In genomic region chr5:73202077-73202476, GRCm38 (mm10) we compare ENCODE assay signal across 25 mouse cellular contexts. TPM values are rescaled to one million over a fixed set of nuclear protein-coding genes. Genes with fewer than 3 reads are reported as not detected.
DNase-seq lines count a peak whose midpoint lies in the region; ATAC-seq and TF ChIP-seq lines count a peak whose summit lies in the region.
"Had no signal": no experiment of that assay in that cellular context is flagged by ENCODE, and none has a peak within 500 bp of the region (broad histone marks: within the 10 kb centered on the region; RNA-seq: fewer than 3 reads in every experiment).

No protein-coding gene starts in this region.

- peak; percentile 19 to 66 for DNase-seq in adrenal gland, adult (ENCODE audit: inconsistent age in 2 of 2, low spot score in 1 of 2)
- no peak for DNase-seq in adrenal gland, adult 18-20 months (ENCODE audit: low spot score in 2 of 2)
- peak; percentile 72 for DNase-seq in heart, embryonic 10.5 days (ENCODE audit: low spot score)
- no peak for DNase-seq in heart, postnatal 10 days
- DNase-seq in kidney, postnatal 10 days = no peak
- DNase-seq in kidney, postnatal 0 days (ENCODE audit: low spot score) = peak; percentile 87
- no peak for DNase-seq in kidney, adult 11 months
- DNase-seq: adrenal gland, adult 8-10 months; adrenal gland, postnatal 14 days; adrenal gland, postnatal 36 days; B cell, adult 2 months; cerebellum, adult 11-12 months; cerebellum, adult 2 months; cerebellum, adult 9-10 months; cerebellum, postnatal 10 days; cerebellum, postnatal 25 days had no signal

- no peaks in the 10 kb centered on the region for H3K27me3 ChIP-seq in heart, embryonic 10.5 days (ENCODE audit: insufficient read depth, poor library complexity, severe bottlenecking)
- no peaks in the 10 kb centered on the region for H3K27me3 ChIP-seq in kidney, embryonic 15.5 days
- H3K27me3 ChIP-seq in kidney, postnatal 0 days (ENCODE audit: insufficient read depth, low read length) = no peaks in the 10 kb centered on the region
- H3K27me3 ChIP-seq: CH12.LX; embryonic facial prominence, embryonic 12.5 days; forebrain, embryonic 13.5 days; forebrain, embryonic 15.5 days; Patski had no signal

- TF ChIP-seq CTCF in kidney, postnatal 0 days (IDR thresholded peaks at IDR 0.05; ENCODE audit: low read depth) = no peak

- intact Hi-C loops in heart, postnatal 10 days (cut with DNase I) = no loop called here

- H3K4me2 ChIP-seq in kidney, embryonic 15.5 days = no peak overlapping the region
- H3K4me2 ChIP-seq in kidney, postnatal 0 days (ENCODE audit: low read length) = 0 out of 2 replicates have a peak overlapping the region, but pooled peaks have one; percentile 7
- H3K4me2 ChIP-seq: embryonic facial prominence, embryonic 12.5 days; forebrain, embryonic 13.5 days; forebrain, embryonic 15.5 days had no signal

- H3K9me3 ChIP-seq in heart, embryonic 10.5 days = no peaks in the 10 kb centered on the region
- no peaks in the 10 kb centered on the region for H3K9me3 ChIP-seq in kidney, embryonic 15.5 days (replicated peaks)
- H3K9me3 ChIP-seq in kidney, postnatal 0 days (replicated peaks; ENCODE audit: low read length) = no peaks in the 10 kb centered on the region
- H3K9me3 ChIP-seq: embryonic facial prominence, embryonic 12.5 days; forebrain, embryonic 13.5 days; forebrain, embryonic 15.5 days had no signal

- H3K27ac ChIP-seq in heart, embryonic 10.5 days = no peak overlapping the region
- H3K27ac ChIP-seq in kidney, embryonic 15.5 days = peak overlapping the region; percentile 59
- H3K27ac ChIP-seq in kidney, postnatal 0 days = no peak overlapping the region
- H3K27ac ChIP-seq: embryonic facial prominence, embryonic 10.5 days; embryonic facial prominence, embryonic 12.5 days; forebrain, embryonic 13.5 days; forebrain, embryonic 15.5 days had no signal

- H3K4me1 ChIP-seq in heart, embryonic 10.5 days = peaks cover 36% of the 10 kb centered on the region
- H3K4me1 ChIP-seq in kidney, embryonic 15.5 days = peaks cover 35% of the 10 kb centered on the region
- no peaks in the 10 kb centered on the region for H3K4me1 ChIP-seq in kidney, postnatal 0 days (replicated peaks; ENCODE audit: insufficient read depth, low read length)
- H3K4me1 ChIP-seq: embryonic facial prominence, embryonic 10.5 days; embryonic facial prominence, embryonic 12.5 days; forebrain, embryonic 13.5 days had no signal

- H3K36me3 ChIP-seq in heart, embryonic 10.5 days = peaks cover 6% of the 10 kb centered on the region
- peaks cover 6% of the 10 kb centered on the region; the same call in 1 of the 2 replicates for H3K36me3 ChIP-seq in kidney, embryonic 15.5 days
- H3K36me3 ChIP-seq in kidney, postnatal 0 days (ENCODE audit: insufficient read depth, low read length) = no peaks in the 10 kb centered on the region

- no peak overlapping the region for H3K9ac ChIP-seq in kidney, embryonic 15.5 days
- H3K9ac ChIP-seq in kidney, postnatal 0 days (ENCODE audit: low read depth, low read length) = no peak overlapping the region
- H3K9ac ChIP-seq: embryonic facial prominence, embryonic 12.5 days; forebrain, embryonic 13.5 days; forebrain, embryonic 15.5 days had no signal

- ATAC-seq in kidney, embryonic 15.5 days (replicated peaks; ENCODE audit: low FRiP score) = 0 out of 2 replicates have a peak, but pooled peaks have one; percentile 43
- ATAC-seq in kidney, postnatal 0 days (replicated peaks; ENCODE audit: low FRiP score, low read depth) = peak; percentile 62
- ATAC-seq: activated CD4-positive, CD25-positive, alpha-beta regulatory T cell, adult 4 months; CD4-positive, CD25-positive, alpha-beta regulatory T cell, adult 4 months; forebrain, embryonic 13.5 days; forebrain, embryonic 15.5 days; Patski had no signal

- H3K4me3 ChIP-seq in heart, embryonic 10.5 days = no peak overlapping the region
- H3K4me3 ChIP-seq in kidney, embryonic 15.5 days (replicated peaks) = no peak overlapping the region
- H3K4me3 ChIP-seq in kidney, postnatal 0 days (replicated peaks; ENCODE audit: low read depth, low read length) = no peak overlapping the region
- H3K4me3 ChIP-seq: embryonic facial prominence, embryonic 10.5 days; embryonic facial prominence, embryonic 12.5 days; forebrain, embryonic 13.5 days; forebrain, embryonic 15.5 days had no signal

- 91% methylated on average over 8 of the region's 8 CpGs for WGBS in heart, embryonic 10.5 days
- WGBS in kidney, embryonic 15.5 days = 42% methylated on average over 8 of the region's 8 CpGs
- 38% methylated on average over 8 of the region's 8 CpGs for WGBS in kidney, postnatal 0 days

RNA-seq across cellular contexts. Expression of gene Fryl, which starts 54.3 kb away (rescaled TPM):
- 10 to 100 TPM; 28.9 to 32.8 TPM for total RNA-seq in adrenal gland, adult 18-20 months (2021)
- 27.7 and 32.6 TPM in 2 replicates for polyA plus RNA-seq in heart, embryonic 10.5 days (2016; fragmentation: Nextera tagmentation; extraction: Ambion mirVana)
- total RNA-seq in heart, postnatal 10 days (2021) = 10 to 100 TPM; 47.4 to 51.3 TPM
- polyA plus RNA-seq in kidney, embryonic 15.5 days (2015; fragmentation: Nextera tagmentation; extraction: Ambion mirVana) = 34.4 and 34.8 TPM in 2 replicates
- 20.6 and 22.6 TPM in 2 replicates for polyA plus RNA-seq in kidney, postnatal 0 days (2015; fragmentation: Nextera tagmentation; extraction: Ambion mirVana)

Comparison
In these comparisons a context has a peak if more than half of its experiments do, and no peak if none do; other contexts are left out.
1. DNase-seq: peak in adrenal gland, adult (2 of 2), heart, embryonic 10.5 days (single experiment) and kidney, postnatal 0 days (single experiment); none in adrenal gland, adult 18-20 months (0 of 2), heart, postnatal 10 days (0 of 2), kidney, postnatal 10 days (single experiment) and kidney, adult 11 months (single experiment).